Mouse (Mus musculus) heart, embryonic 15.5 days (tissue): ENCODE results near the gene Cers6. TPM values are rescaled to one million over a fixed set of nuclear protein-coding genes. Genes with fewer than 3 reads are reported as not detected.

Experiments
- ATAC-seq: fragments of 200-750 bp; cut with Nextera tagmentation; replicated peaks from 2 replicates; pipeline ENCODE4 v1.8.0; 2017; ENCODE audit warnings: low read depth, moderate TSS enrichment; ENCODE audit not compliant: insufficient number of reproducible peaks, insufficient read depth, low FRiP score
- H3K27ac ChIP-seq: fragments of 300-500 bp; sonication (generic); 2 replicates; pipeline ENCODE4 v1.5.1; 2015; ENCODE audit warnings: mild to moderate bottlenecking, inconsistent platforms
- H3K27me3 ChIP-seq: fragments of 300-500 bp; sonication (generic); 2 replicates; pipeline ENCODE4 v1.6.1; 2015; ENCODE audit warnings: inconsistent platforms
- H3K36me3 ChIP-seq: fragments of 300-500 bp; sonication (generic); 2 replicates; pipeline ENCODE4 v1.6.1; 2015; ENCODE audit warnings: mild to moderate bottlenecking, inconsistent platforms
- H3K4me1 ChIP-seq: fragments of 300-500 bp; sonication (generic); replicated peaks from 2 replicates; pipeline ENCODE4 v1.6.1; 2015; ENCODE audit warnings: inconsistent platforms
- H3K4me2 ChIP-seq: fragments of 300-500 bp; sonication (generic); 2 replicates; pipeline ENCODE4 v1.6.1; 2015; ENCODE audit warnings: inconsistent platforms, mild to moderate bottlenecking, moderate library complexity
- H3K4me3 ChIP-seq: fragments of 300-500 bp; sonication (generic); 2 replicates; pipeline ENCODE4 v1.5.1; 2015; ENCODE audit warnings: mild to moderate bottlenecking, inconsistent platforms
- H3K9ac ChIP-seq: fragments of 300-500 bp; sonication (generic); 2 replicates; pipeline ENCODE4 v1.6.1; 2015; ENCODE audit warnings: mild to moderate bottlenecking, inconsistent platforms
- H3K9me3 ChIP-seq: fragments of 300-500 bp; sonication (generic); replicated peaks from 2 replicates; pipeline ENCODE4 v1.6.1; 2016; ENCODE audit warnings: inconsistent platforms
- WGBS: fragments of 180-500 bp; shearing (Covaris S2); methylation state at CpG from one replicate; pipeline ENCODE4 v1.1.7; 2015; ENCODE audit warnings: mixed read lengths; 5-methylcytosine and 5-hydroxymethylcytosine counted together
- polyA plus RNA-seq: library from polyadenylated mRNA; unstranded; fragments of >200 nt; fragmentation: Nextera tagmentation; extraction: Ambion mirVana; gene quantifications from 2 replicates; pipeline ENCODE4 v1.2.1, GENCODE M21; 2015

Gene Cers6
- polyA plus RNA-seq, 1 experiment from 2014 or later, result 19.2 TPM

DNA sequence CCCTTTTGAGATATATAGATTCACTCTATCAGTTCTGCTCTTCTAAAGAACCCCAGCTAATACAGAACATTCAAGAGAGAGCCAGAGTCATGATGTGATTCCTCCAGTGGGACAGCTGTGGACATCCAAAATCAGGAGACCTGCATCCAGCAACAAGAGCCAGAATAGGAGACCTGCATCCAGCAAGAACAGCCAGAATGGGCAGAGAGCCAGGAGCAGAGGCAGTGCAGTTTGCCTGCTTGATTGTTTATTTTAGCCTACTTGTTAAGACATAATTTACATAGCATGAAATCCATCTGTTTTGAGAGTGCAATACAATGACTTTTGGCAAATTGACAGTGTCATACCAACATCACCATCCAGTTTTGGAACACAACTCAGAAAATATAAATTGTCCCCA lies 133.2 kb downstream of the Cers6 start:
- H3K27me3 ChIP-seq, result no peaks in the 10 kb centered on the region
- no peak overlapping the region for H3K4me3 ChIP-seq
- no peaks in the 10 kb centered on the region for H3K9me3 ChIP-seq
- H3K4me1 ChIP-seq, result peaks cover 4% of the 10 kb centered on the region; the same call in 1 of the 2 replicates
- no peak overlapping the region for H3K27ac ChIP-seq
- no peak for ATAC-seq
- H3K9ac ChIP-seq, result no peak overlapping the region
- no peaks in the 10 kb centered on the region for H3K36me3 ChIP-seq
- no peak overlapping the region for H3K4me2 ChIP-seq

DNA sequence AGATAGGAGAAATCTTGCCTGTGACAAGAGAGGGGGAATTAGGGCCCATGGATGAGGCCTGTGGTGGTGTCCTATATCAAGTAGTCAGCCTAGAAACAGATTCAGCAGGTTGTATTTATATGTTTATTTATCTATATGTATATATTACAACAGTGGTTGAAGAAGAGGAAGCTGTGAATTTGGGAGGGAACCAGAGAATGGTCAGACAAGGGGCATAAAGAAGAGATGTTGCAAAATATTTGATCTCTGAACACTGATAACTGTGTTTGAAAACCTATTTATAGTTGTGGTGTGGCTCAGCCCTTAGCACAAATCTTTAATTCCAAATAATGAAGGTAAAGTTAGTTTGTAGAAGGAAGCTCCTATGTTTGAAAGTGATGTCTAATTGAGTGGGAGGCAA lies 134.5 kb downstream of the Cers6 start:
- H3K9me3 ChIP-seq, result no peaks in the 10 kb centered on the region
- no peak for ATAC-seq
- no peak overlapping the region for H3K27ac ChIP-seq

DNA sequence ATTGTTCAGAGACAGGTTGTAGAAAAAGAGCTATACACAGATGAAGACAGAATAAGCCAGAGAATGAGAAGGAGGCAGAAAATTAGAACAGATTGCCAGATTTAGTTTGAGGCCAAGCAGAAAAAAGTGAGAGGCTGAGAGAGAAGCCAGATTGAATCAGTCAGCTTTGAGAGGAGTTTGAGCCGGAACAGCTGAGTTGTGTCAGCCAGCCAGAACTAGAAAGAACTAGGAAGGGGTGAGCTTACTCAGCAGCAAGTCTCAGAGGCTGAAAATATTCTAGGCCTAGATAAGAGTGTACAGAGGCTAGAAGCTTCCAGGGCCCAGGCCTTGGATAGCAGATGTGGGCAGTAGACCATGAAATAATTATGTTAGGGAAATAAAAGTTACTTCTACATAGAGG lies 135.0 kb downstream of the Cers6 start:
- no peak overlapping the region for H3K9ac ChIP-seq
- no peaks in the 10 kb centered on the region for H3K36me3 ChIP-seq
- peaks cover 4% of the 10 kb centered on the region; the same call in 1 of the 2 replicates for H3K4me1 ChIP-seq
- no peak for ATAC-seq
- H3K4me2 ChIP-seq, result no peak overlapping the region
- H3K27me3 ChIP-seq, result no peaks in the 10 kb centered on the region
- no peak overlapping the region for H3K27ac ChIP-seq
- 44% methylated on average over 1 of the region's 1 CpGs for WGBS
- H3K9me3 ChIP-seq, result no peaks in the 10 kb centered on the region
- H3K4me3 ChIP-seq, result no peak overlapping the region

More for the DNA sequence above, 134.5 kb downstream of the Cers6 start:
- H3K4me3 ChIP-seq, result no peak overlapping the region
- H3K9ac ChIP-seq, result no peak overlapping the region
- H3K36me3 ChIP-seq, result no peaks in the 10 kb centered on the region
- no peaks in the 10 kb centered on the region for H3K27me3 ChIP-seq
- H3K4me2 ChIP-seq, result no peak overlapping the region
- H3K4me1 ChIP-seq, result peaks cover 4% of the 10 kb centered on the region; the same call in 1 of the 2 replicates

DNA sequence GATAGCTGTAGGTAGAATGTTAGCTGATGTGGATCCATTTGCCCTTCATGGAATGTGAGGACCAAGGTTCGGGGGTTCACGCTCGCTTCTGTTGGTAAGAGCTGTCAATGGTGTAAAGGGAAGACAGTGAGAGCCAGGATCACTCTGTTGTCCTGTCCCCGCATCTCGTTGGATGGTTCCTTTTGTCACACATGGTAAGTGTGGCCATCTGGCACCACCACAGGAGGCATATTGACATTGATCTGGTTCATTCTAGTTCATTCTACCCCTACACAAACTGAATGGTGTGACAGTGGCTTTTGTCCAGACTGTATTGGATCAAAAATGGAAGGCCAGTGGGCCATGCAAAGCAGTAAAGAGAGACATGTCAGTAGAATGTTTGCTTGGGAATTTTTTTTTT lies 142.8 kb downstream of the Cers6 start:
- H3K4me2 ChIP-seq, result no peak overlapping the region
- H3K27ac ChIP-seq, result no peak overlapping the region
- no peaks in the 10 kb centered on the region for H3K27me3 ChIP-seq
- 85% methylated on average over 5 of the region's 5 CpGs for WGBS
- no peak for ATAC-seq
- H3K9ac ChIP-seq, result no peak overlapping the region
- no peak overlapping the region for H3K4me3 ChIP-seq
- H3K4me1 ChIP-seq, result no peaks in the 10 kb centered on the region
- H3K9me3 ChIP-seq, result no peaks in the 10 kb centered on the region
- H3K36me3 ChIP-seq, result no peaks in the 10 kb centered on the region; the same call in none of the 2 replicates

DNA sequence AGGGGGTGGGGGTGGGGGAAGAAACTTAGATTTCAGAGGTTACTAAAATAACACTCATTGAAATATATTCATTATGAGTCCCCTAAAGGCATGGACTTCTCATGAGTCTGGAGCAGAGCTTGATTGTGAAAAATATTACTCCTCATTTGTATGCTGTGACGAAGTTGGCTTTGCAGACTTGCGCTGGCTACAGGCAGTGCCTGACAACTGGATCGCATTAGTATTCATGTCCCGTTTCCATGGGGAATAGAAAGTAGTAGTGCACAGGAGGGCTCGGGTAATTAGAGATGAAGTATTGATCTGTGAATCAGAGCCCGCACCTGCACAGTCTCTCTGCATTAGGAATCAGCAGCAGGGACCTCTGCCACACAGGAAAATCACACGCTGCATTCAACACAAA lies 150.2 kb downstream of the Cers6 start:
- Histone ChIP-seq H3K27ac (no peak overlapping the region), H3K4me3 (no peak overlapping the region), H3K9me3 (no peaks in the 10 kb centered on the region), H3K4me1 (peaks cover 27% of the 10 kb centered on the region), H3K27me3 (no peaks in the 10 kb centered on the region), H3K4me2 (no peak overlapping the region), H3K36me3 (no peaks in the 10 kb centered on the region), H3K9ac (no peak overlapping the region)
- no peak for ATAC-seq
- WGBS, result 85% methylated on average over 7 of the region's 7 CpGs

DNA sequence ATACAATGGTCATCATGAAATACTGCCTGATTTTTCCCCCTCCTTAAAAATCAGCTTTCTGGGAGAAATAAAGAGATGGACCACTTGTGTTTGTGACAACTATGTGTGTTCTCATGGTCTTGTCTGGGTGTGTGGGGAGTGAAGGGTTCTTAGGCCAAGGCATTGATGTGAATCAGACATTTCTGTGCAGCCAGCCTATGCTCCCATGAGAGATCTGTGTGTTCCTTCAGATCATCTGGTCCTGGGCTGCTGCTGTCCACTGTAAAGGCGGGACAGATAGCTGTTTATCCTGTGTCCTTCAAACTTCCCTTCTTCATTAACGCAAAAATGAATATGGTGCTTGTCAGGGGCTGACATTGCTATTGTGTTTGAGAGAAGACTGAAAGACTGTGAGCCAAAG lies 150.6 kb downstream of the Cers6 start:
- Histone ChIP-seq H3K27ac (no peak overlapping the region), H3K4me1 (peaks cover 27% of the 10 kb centered on the region), H3K27me3 (no peaks in the 10 kb centered on the region), H3K9me3 (no peaks in the 10 kb centered on the region), H3K9ac (no peak overlapping the region), H3K4me3 (no peak overlapping the region), H3K4me2 (no peak overlapping the region), H3K36me3 (no peaks in the 10 kb centered on the region)
- ATAC-seq, result no peak
- WGBS, result 62% methylated on average over 2 of the region's 2 CpGs

DNA sequence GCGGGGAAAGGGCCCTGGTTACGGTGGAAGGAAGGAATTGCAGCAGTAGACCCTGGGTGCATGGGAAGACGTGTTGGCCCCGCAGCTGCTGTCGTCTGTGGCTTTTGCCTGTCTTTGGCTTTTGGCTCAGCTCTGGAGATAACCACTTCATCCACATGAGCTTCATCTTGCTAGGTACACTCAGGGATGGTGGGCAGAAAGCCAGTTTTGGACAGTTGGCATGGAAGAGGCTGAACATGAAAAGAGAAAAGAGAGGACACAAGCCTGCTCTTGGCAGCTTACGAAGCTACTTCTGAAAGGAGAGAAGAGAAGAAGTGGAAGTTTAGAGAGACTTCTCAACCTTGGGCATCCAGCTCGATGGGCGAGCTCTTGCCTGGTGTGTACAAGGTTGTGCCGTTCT lies 153.0 kb downstream of the Cers6 start:
- ATAC-seq, result no peak
- 89% methylated on average over 9 of the region's 9 CpGs for WGBS

DNA sequence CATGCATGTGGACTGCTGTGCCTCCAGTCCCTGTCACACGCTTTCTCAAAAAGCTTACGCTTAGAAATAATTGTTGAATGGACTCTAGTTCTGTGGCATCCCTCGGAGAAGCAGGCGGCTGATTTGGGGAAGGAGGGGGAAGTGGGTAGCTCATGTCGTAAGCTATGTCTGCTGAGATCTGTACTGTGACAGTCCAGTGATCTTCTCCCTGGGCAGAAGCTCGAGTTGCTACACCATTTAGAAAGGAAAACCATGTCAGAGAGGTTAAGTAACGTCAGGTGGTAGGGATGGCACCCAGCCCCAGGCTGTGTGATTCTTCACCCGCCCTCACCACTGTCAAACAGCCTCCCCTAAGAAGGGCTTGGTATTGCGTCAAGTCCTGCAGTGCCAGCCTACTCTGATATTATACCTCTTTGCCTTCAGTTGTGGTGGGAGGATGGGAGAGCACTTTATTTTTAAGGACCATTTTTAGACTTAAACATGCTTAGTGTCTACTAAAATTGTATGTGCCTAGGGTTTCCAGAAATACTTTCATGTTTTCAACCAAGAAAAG lies 154.0 kb downstream of the Cers6 start:
- Histone ChIP-seq H3K9ac (no peak overlapping the region), H3K27ac (no peak overlapping the region), H3K4me2 (no peak overlapping the region), H3K27me3 (no peaks in the 10 kb centered on the region), H3K9me3 (no peaks in the 10 kb centered on the region), H3K36me3 (no peaks in the 10 kb centered on the region), H3K4me3 (no peak overlapping the region), H3K4me1 (peaks cover 26% of the 10 kb centered on the region)
- no peak for ATAC-seq
- 82% methylated on average over 9 of the region's 9 CpGs for WGBS

More for the DNA sequence above, 153.0 kb downstream of the Cers6 start:
- Histone ChIP-seq H3K9ac (no peak overlapping the region), H3K9me3 (no peaks in the 10 kb centered on the region), H3K4me2 (no peak overlapping the region), H3K4me3 (no peak overlapping the region), H3K36me3 (no peaks in the 10 kb centered on the region), H3K27me3 (no peaks in the 10 kb centered on the region), H3K4me1 (peaks cover 27% of the 10 kb centered on the region), H3K27ac (no peak overlapping the region)

DNA sequence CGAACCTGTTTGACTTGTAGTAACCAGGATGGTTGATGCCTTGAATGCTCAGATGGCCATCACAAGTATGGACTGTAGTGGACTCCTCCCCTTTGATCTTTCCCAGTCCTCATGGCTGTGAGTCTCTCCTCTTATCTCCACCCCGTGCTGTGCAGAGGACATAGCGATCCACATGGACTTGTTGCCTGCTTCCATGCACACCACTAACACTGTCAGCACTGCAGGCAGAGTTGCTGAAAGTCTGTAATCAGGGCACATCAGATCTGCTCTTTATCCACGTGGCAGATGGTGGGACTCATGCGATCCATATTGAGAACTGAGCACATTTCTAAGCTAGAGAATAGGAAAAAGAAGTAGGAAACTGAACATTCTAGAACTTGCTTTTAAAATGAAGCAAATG lies 154.6 kb downstream of the Cers6 start:
- 42% methylated on average over 5 of the region's 5 CpGs for WGBS
- Histone ChIP-seq H3K9me3 (no peaks in the 10 kb centered on the region), H3K4me1 (peaks cover 22% of the 10 kb centered on the region), H3K36me3 (no peaks in the 10 kb centered on the region), H3K9ac (no peak overlapping the region), H3K27ac (no peak overlapping the region), H3K4me2 (no peak overlapping the region), H3K4me3 (no peak overlapping the region), H3K27me3 (no peaks in the 10 kb centered on the region)
- ATAC-seq, result peak; percentile 64; the same call in 1 of the 2 replicates

DNA sequence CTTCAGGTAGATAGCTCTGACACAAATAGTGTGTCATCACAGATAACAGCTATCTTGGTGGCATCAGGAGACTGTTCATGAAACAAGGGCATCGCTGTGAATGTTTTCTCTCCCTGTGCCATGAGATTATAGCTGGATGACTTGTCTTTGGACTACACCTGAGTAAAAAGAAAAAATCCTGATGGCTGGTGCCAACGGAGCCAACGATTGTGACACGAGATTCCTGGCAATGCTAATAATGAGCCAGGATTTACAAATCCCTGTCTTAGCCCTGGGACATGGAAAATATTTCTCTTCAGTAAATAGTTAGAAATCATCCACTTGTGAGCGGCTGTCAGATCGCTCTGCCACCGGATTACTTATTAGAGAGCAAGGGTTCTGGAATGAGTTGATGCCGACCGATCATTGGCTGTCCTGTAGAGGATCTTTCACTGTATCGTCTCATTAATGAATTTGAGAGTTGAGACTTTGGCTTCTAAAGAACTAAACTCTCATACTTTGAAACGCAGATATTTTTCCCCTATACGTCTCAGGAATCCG lies 157.9 kb downstream of the Cers6 start:
- no peaks in the 10 kb centered on the region for H3K27me3 ChIP-seq

DNA sequence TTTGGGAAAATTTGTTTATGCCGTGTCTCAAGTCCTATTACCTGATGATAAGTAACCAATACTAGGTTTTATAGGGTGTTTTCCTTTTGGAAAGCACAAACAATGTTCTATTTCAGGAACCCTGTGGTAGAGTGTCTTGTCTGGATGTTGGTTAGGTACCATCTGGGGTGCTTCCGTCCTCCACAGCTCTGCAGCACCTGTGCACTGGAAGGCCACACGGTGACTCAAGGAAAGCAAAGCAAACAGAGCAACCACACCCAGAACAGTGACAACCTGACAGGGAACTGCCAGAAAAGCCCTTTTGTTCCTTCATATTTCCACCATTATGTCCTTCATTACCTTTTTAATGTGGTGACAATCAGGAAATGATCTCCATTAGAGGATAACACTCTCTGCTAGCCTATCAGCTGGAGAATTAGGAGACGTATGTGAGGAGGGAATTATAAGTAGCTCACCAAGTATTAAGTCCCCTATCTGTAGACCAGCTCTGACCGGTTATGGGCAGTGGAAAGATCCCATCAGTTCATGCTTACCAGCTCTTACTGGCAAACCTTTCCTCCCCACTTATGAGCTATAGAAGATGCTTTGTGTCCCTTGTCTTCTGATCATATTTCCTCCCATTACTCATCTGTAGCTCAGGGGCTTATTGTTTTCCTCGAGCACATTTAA lies 158.7 kb downstream of the Cers6 start:
- ATAC-seq, result no peak
- H3K27ac ChIP-seq, result no peak overlapping the region
- peaks cover 7% of the 10 kb centered on the region for H3K4me1 ChIP-seq
- no peak overlapping the region for H3K9ac ChIP-seq
- 69% methylated on average over 6 of the region's 6 CpGs for WGBS
- H3K9me3 ChIP-seq, result no peaks in the 10 kb centered on the region
- no peak overlapping the region for H3K4me3 ChIP-seq
- H3K36me3 ChIP-seq, result no peaks in the 10 kb centered on the region
- no peaks in the 10 kb centered on the region for H3K27me3 ChIP-seq
- no peak overlapping the region for H3K4me2 ChIP-seq

More for the DNA sequence above, 157.9 kb downstream of the Cers6 start:
- Histone ChIP-seq H3K4me3 (no peak overlapping the region), H3K4me2 (no peak overlapping the region), H3K9ac (no peak overlapping the region), H3K9me3 (no peaks in the 10 kb centered on the region), H3K36me3 (no peaks in the 10 kb centered on the region), H3K4me1 (peaks cover 7% of the 10 kb centered on the region), H3K27ac (no peak overlapping the region)
- no peak for ATAC-seq
- 91% methylated on average over 13 of the region's 13 CpGs for WGBS
